Mouse (Mus musculus) E14TG2a.4 (cell line): Measurements from ENCODE around the gene A930018P22Rik.
"Not testable (repeated sequence)": the region's sequence is repeated elsewhere in the genome, so short reads cannot be mapped to it uniquely, and the experiment has no call there.

Experiments
- H3K27me3 ChIP-seq: 2 replicates; pipeline ENCODE4 v1.6.1; 2014; ENCODE audit warnings: low read length, control low read depth; ENCODE audit not compliant: insufficient read depth
- H3K36me3 ChIP-seq: 2 replicates; pipeline ENCODE4 v1.6.1; 2014; ENCODE audit warnings: low read length, control low read depth; ENCODE audit not compliant: insufficient read depth
- H3K4me1 ChIP-seq: replicated peaks from 2 replicates; pipeline ENCODE4 v1.6.1; 2014; ENCODE audit warnings: low read depth, low read length, control low read depth
- H3K4me3 ChIP-seq: replicated peaks from 2 replicates; pipeline ENCODE4 v1.5.1; 2014; ENCODE audit warnings: mild to moderate bottlenecking, low read length
- H3K9me3 ChIP-seq: 2 replicates; pipeline ENCODE4 v1.6.1; 2014; ENCODE audit warnings: low read length, control low read depth
- CTCF ChIP-seq: conservative IDR thresholded peaks from 2 replicates; pipeline ENCODE4 v1.5.1; 2014; ENCODE audit warnings: low read length
- NANOG ChIP-seq: IDR thresholded peaks from 2 replicates; pipeline ENCODE4 v1.6.1; 2014; ENCODE audit warnings: borderline replicate concordance, low read length, mixed read lengths
- POU5F1 ChIP-seq: IDR thresholded peaks from 2 replicates; pipeline ENCODE4 v1.6.1; 2014; ENCODE audit warnings: low read length, borderline replicate concordance

A930018P22Rik gene

GRCm38 (mm10) chr2:104114898-104115297 lies 7.7 kb upstream of the A930018P22Rik start:
- Histone ChIP-seq H3K36me3 (no peaks in the 10 kb centered on the region), H3K4me1 (peaks cover 14% of the 10 kb centered on the region), H3K9me3 (0 out of 2 replicates have a peak, but pooled peaks cover 3% of the 10 kb centered on the region), H3K4me3 (no peak overlapping the region), H3K27me3 (no peaks in the 10 kb centered on the region)
- no peak for TF ChIP-seq POU5F1
- TF ChIP-seq NANOG: no peak
- no peak for TF ChIP-seq CTCF

- not testable (repeated sequence) for H3K36me3 ChIP-seq, H3K9me3 ChIP-seq, H3K4me3 ChIP-seq, H3K27me3 ChIP-seq
- peaks cover 19% of the 10 kb centered on the region for H3K4me1 ChIP-seq
Measured at GRCm38 (mm10) chr2:104117173-104117572, 5.4 kb upstream of the A930018P22Rik start.

GRCm38 (mm10) chr2:104119097-104119496 lies 3.5 kb upstream of the A930018P22Rik start:
- peaks cover 32% of the 10 kb centered on the region for H3K4me1 ChIP-seq
- TF ChIP-seq NANOG: no peak
- no peak for TF ChIP-seq CTCF
- TF ChIP-seq POU5F1: no peak
- 0 out of 2 replicates have a peak, but pooled peaks cover 3% of the 10 kb centered on the region for H3K9me3 ChIP-seq
- H3K36me3 ChIP-seq: no peaks in the 10 kb centered on the region
- H3K4me3 ChIP-seq: no peak overlapping the region
- H3K27me3 ChIP-seq: peaks cover 12% of the 10 kb centered on the region

GRCm38 (mm10) chr2:104120312-104120711 lies 2.3 kb upstream of the A930018P22Rik start:
- H3K36me3 ChIP-seq: no peaks in the 10 kb centered on the region
- H3K4me3 ChIP-seq: no peak overlapping the region
- TF ChIP-seq POU5F1 (no peak), CTCF (no peak), NANOG (no peak)
- H3K27me3 ChIP-seq: peaks cover 20% of the 10 kb centered on the region
- H3K4me1 ChIP-seq: peaks cover 32% of the 10 kb centered on the region
- 0 out of 2 replicates have a peak, but pooled peaks cover 3% of the 10 kb centered on the region for H3K9me3 ChIP-seq

- peaks cover 32% of the 10 kb centered on the region for H3K4me1 ChIP-seq
- 0 out of 2 replicates have a peak, but pooled peaks cover 3% of the 10 kb centered on the region for H3K9me3 ChIP-seq
- H3K27me3 ChIP-seq: peaks cover 28% of the 10 kb centered on the region
- TF ChIP-seq POU5F1: no peak
- no peak for TF ChIP-seq CTCF
- no peak for TF ChIP-seq NANOG
- peak overlapping the region; percentile 89 for H3K4me3 ChIP-seq
- H3K36me3 ChIP-seq: no peaks in the 10 kb centered on the region
Measured at GRCm38 (mm10) chr2:104121681-104122504, 676 bp upstream of the A930018P22Rik start.

- H3K9me3 ChIP-seq: no peaks in the 10 kb centered on the region
- peaks cover 41% of the 10 kb centered on the region for H3K27me3 ChIP-seq
- peaks cover 32% of the 10 kb centered on the region for H3K4me1 ChIP-seq
- no peak for TF ChIP-seq NANOG
- no peak for TF ChIP-seq POU5F1
- no peak for TF ChIP-seq CTCF
- H3K4me3 ChIP-seq: peak overlapping the region; percentile 89; the same call in 1 of the 2 replicates
- H3K36me3 ChIP-seq: no peaks in the 10 kb centered on the region
Measured at GRCm38 (mm10) chr2:104123540-104123939, 971 bp downstream of the A930018P22Rik start.

GRCm38 (mm10) chr2:104124071-104124470 lies 1.5 kb downstream of the A930018P22Rik start:
- no peaks in the 10 kb centered on the region for H3K36me3 ChIP-seq
- no peak overlapping the region for H3K4me3 ChIP-seq
- H3K4me1 ChIP-seq: peaks cover 27% of the 10 kb centered on the region
- peaks cover 46% of the 10 kb centered on the region for H3K27me3 ChIP-seq
- no peaks in the 10 kb centered on the region for H3K9me3 ChIP-seq
- TF ChIP-seq POU5F1 (no peak), CTCF (no peak), NANOG (no peak)

- Histone ChIP-seq H3K4me1 (peaks cover 17% of the 10 kb centered on the region), H3K36me3 (no peaks in the 10 kb centered on the region), H3K9me3 (no peaks in the 10 kb centered on the region), H3K27me3 (peaks cover 45% of the 10 kb centered on the region), H3K4me3 (no peak overlapping the region)
- TF ChIP-seq NANOG (no peak), POU5F1 (no peak)
Measured at GRCm38 (mm10) chr2:104128803-104129531, 6.4 kb downstream of the A930018P22Rik start.
